Mouse (Mus musculus) ES-Bruce4 (cell line): Measurements from ENCODE around the gene Cse1l. TPM values are rescaled to one million over a fixed set of nuclear protein-coding genes. Genes with fewer than 3 reads are reported as not detected.

Experiments used
- H3K27ac ChIP-seq: 2 replicates; pipeline ENCODE4 v1.5.1; 2012; ENCODE audit warnings: low read length, inconsistent platforms; ENCODE audit not compliant: insufficient read depth
- H3K27me3 ChIP-seq: 2 replicates; pipeline ENCODE4 v1.6.1; 2012; ENCODE audit warnings: mild to moderate bottlenecking, low read length, inconsistent platforms; ENCODE audit not compliant: control insufficient read depth, poor library complexity, insufficient read depth, severe bottlenecking
- H3K36me3 ChIP-seq: 2 replicates; pipeline ENCODE4 v1.6.1; 2012; ENCODE audit warnings: inconsistent platforms, mild to moderate bottlenecking, low read length, moderate library complexity; ENCODE audit not compliant: control insufficient read depth, poor library complexity, insufficient read depth, severe bottlenecking
- H3K4me1 ChIP-seq: one replicate; pipeline ENCODE4 v1.8.1; 2011; ENCODE audit warnings: low read length; ENCODE audit not compliant: control insufficient read depth, insufficient read depth
- H3K4me3 ChIP-seq: 2 replicates; pipeline ENCODE4 v1.5.1; 2011; ENCODE audit warnings: low read depth, mild to moderate bottlenecking, low read length
- H3K9ac ChIP-seq: 2 replicates; pipeline ENCODE4 v1.6.1; 2012; ENCODE audit warnings: low read depth, mild to moderate bottlenecking, inconsistent platforms; ENCODE audit not compliant: poor library complexity, severe bottlenecking
- H3K9me3 ChIP-seq: replicated peaks from 2 replicates; pipeline ENCODE4 v1.6.1; 2012; ENCODE audit warnings: mild to moderate bottlenecking, low read length, inconsistent platforms; ENCODE audit not compliant: control insufficient read depth, poor library complexity, insufficient read depth, severe bottlenecking
- CTCF ChIP-seq: IDR thresholded peaks from one replicate; pipeline ENCODE4 v1.8.1; 2011; ENCODE audit warnings: low read depth, low read length
- EP300 ChIP-seq: IDR thresholded peaks from 2 replicates; pipeline ENCODE4 v1.6.1; 2011; ENCODE audit warnings: low read depth, low read length; ENCODE audit not compliant: insufficient read depth
- POLR2A ChIP-seq: IDR thresholded peaks from one replicate; pipeline ENCODE4 v1.8.1; 2011; ENCODE audit warnings: low read length; ENCODE audit not compliant: insufficient read depth
- polyA plus RNA-seq: library from polyadenylated mRNA; stranded (reverse); fragments of >200 nt; gene quantifications from 2 replicates; pipeline ENCODE4 v1.2.4, GENCODE M21; 2011; ENCODE audit warnings: low read depth; ENCODE audit not compliant: missing spikeins, insufficient read depth, insufficient read length

Cse1l gene
- polyA plus RNA-seq, 1 experiment = 298 TPM

DNA sequence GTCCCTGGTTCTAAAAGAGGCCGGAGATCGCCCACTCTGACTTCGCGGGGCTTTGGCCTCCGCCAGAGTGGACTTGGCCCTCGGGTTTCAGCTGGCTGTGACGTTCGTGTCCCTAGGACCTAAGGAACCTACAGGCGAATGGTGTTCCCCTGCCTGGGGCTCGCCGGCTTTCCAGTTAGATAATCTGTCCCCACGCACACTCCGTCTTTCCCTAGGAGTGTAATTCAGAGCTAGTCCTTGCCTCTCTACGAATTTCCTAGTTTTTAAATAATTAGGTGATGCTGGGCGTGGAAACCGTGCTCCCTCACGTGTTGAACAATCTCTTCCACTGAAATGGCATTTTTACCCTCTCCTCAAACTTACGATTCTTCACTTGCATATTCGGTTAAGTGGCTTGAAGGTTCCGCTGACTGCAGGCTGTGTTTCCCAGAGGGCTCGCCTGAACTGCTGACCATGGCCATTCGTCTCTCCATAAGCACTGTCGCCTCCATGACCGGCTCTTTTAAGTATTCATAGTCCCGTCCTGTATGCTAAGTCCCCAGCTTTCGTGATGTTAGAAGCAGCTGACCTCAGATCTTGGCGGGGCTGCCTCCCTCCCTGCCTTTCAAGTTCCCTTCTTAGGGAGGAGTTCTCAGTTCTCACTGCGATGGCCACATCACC is 813 bp downstream of the Cse1l start:
- H3K9me3 ChIP-seq = no peaks in the 10 kb centered on the region
- TF ChIP-seq EP300 (no peak), POLR2A (no peak), CTCF (no peak)
- no peaks in the 10 kb centered on the region for H3K27me3 ChIP-seq
- peaks cover 1% of the 10 kb centered on the region for H3K4me1 ChIP-seq
- H3K36me3 ChIP-seq = peaks cover 14% of the 10 kb centered on the region
- peak overlapping the region; percentile 5; the same call in 1 of the 2 replicates for H3K27ac ChIP-seq
- H3K4me3 ChIP-seq = peak overlapping the region; percentile 89
- peak overlapping the region; percentile 91 for H3K9ac ChIP-seq

DNA sequence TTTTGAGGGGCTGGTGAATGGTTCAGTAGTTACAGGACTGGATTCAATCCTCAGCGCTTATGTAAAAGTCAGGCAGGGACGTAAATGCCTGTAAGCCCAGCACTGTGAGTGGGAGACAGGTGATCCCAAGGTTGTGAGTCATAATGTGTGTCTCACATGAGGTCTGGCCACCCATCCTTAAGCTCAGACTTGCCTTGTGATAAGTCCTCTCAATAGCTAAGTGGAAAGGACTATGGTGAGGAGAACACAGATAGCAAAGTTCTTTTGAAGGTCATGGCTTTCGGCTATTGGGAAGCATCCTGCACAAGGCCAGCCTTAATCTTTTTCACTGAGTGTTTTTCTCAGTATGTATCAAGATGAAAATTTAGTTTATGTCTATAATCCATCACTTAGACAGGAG is 3.9 kb downstream of the Cse1l start:
- no peak for TF ChIP-seq EP300
- no peak for TF ChIP-seq CTCF
- TF ChIP-seq POLR2A = no peak
- Histone ChIP-seq H3K27me3 (no peaks in the 10 kb centered on the region), H3K4me1 (peaks cover 1% of the 10 kb centered on the region), H3K36me3 (peaks cover 14% of the 10 kb centered on the region), H3K4me3 (no peak overlapping the region), H3K9ac (no peak overlapping the region), H3K9me3 (no peaks in the 10 kb centered on the region), H3K27ac (no peak overlapping the region)

DNA sequence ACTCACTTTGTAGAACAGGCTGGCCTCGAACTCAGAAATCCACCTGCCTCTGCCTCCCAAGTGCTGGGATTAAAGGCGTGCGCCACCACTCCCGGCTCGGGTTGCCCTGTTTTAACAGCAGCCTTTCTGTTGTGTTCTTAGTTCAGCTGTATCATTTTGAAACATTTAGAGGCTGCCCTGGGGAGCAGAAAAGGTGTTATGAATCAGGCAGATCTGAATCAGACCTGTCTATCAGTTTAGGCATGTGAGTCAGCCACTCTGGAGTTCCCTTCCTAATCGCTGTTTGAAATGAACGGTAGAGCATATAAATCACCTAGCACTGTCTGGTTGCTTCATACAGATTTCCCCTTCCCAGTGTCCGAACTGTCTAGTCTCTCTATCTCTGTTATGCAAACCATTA is 4.7 kb downstream of the Cse1l start:
- no peak overlapping the region for H3K9ac ChIP-seq
- no peak overlapping the region for H3K27ac ChIP-seq
- H3K4me1 ChIP-seq = peaks cover 1% of the 10 kb centered on the region
- no peaks in the 10 kb centered on the region for H3K27me3 ChIP-seq
- no peak overlapping the region for H3K4me3 ChIP-seq
- H3K36me3 ChIP-seq = peaks cover 17% of the 10 kb centered on the region
- TF ChIP-seq EP300 = no peak
- no peak for TF ChIP-seq POLR2A
- no peak for TF ChIP-seq CTCF
- H3K9me3 ChIP-seq = no peaks in the 10 kb centered on the region

DNA sequence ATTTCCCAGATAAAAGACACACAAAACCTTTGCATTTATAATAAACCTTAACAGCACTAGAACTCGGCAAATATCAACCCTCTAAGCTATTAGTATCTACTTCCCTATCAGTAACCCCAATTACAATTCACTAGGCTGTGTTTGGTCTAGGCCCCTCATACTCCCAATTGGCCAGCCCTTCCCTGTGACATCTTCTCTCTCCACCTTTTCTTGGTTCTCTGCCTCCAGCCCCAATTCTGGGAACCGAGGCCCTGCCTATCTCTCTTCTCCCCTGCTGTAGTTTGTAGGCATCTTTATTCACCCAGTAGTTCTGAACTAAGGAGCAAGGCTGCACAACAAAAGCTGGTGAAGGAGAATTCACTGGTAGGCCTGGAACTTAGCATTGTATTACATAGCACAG is 18.1 kb downstream of the Cse1l start:
- no peak for TF ChIP-seq CTCF
- no peak for TF ChIP-seq EP300
- TF ChIP-seq POLR2A = no peak
- H3K36me3 ChIP-seq = peaks cover 80% of the 10 kb centered on the region
- H3K27ac ChIP-seq = no peak overlapping the region
- no peaks in the 10 kb centered on the region for H3K27me3 ChIP-seq
- no peaks in the 10 kb centered on the region for H3K9me3 ChIP-seq
- no peak overlapping the region for H3K9ac ChIP-seq
- H3K4me3 ChIP-seq = no peak overlapping the region
- H3K4me1 ChIP-seq = no peaks in the 10 kb centered on the region

DNA sequence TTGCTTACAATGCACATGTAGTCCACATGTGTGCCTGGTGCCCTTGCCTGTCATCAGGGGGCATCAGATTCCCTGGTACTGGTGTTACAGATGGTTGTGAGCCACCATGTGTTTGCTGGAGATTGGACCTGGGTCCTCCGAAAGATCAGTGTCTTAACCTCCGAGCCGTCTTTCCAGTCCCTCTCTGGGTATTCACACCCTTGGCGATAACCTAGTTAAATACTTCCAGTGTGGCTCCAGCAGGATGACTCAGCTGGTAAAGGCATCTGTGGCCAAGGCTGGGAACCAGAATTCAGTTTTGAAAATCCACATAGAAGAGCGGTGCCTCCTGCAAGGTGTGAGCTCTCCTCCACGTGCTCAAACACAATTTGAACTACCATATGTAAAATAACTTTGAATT is 28.1 kb downstream of the Cse1l start:
- H3K9ac ChIP-seq = no peak overlapping the region
- no peaks in the 10 kb centered on the region for H3K4me1 ChIP-seq
- no peak overlapping the region for H3K4me3 ChIP-seq
- TF ChIP-seq CTCF (no peak), POLR2A (no peak), EP300 (no peak)
- H3K9me3 ChIP-seq = no peaks in the 10 kb centered on the region
- H3K36me3 ChIP-seq = peaks cover 76% of the 10 kb centered on the region
- H3K27me3 ChIP-seq = no peaks in the 10 kb centered on the region
- no peak overlapping the region for H3K27ac ChIP-seq

DNA sequence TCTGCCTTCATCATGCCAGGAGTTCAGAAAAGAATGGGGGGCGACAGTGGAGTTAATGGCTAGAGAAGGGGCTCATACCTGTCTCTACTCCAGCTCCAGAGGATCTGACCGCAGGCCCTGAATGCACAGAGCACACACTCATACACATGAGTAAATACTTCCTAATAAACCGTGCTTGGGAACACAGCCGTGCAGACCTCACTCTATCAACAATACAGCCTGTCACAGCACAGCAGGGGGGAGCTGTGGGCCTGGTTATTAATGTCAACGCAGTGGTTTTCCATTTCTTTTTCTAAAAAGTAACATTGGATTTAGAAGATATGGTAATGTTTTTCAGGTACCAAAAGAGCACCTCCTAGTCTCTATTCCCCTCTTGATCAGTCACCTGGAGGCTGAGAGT is 28.6 kb downstream of the Cse1l start:
- Histone ChIP-seq H3K9me3 (no peaks in the 10 kb centered on the region), H3K4me1 (no peaks in the 10 kb centered on the region), H3K27ac (no peak overlapping the region), H3K9ac (no peak overlapping the region), H3K36me3 (peaks cover 76% of the 10 kb centered on the region), H3K4me3 (no peak overlapping the region), H3K27me3 (no peaks in the 10 kb centered on the region)
- TF ChIP-seq POLR2A (no peak), EP300 (no peak)
